Mouse (Mus musculus) spleen, adult 2 months (tissue): Measurements from ENCODE around the gene Tnfrsf1a.

ENCODE experiments used
- CTCF ChIP-seq: fragments of 200-500 bp; IDR thresholded peaks from 2 replicates; pipeline ENCODE4 v1.5.1; 2011; ENCODE audit warnings: mild to moderate bottlenecking, inconsistent platforms; ENCODE audit not compliant: insufficient read depth, insufficient read length, insufficient replicate concordance; ENCODE audit errors: extremely low read depth
- POLR2A ChIP-seq: fragments of 200-500 bp; IDR thresholded peaks from 2 replicates; pipeline ENCODE4 v1.6.1; 2011; ENCODE audit warnings: low read depth, low read length, inconsistent platforms

GRCm38 (mm10) chr6:125313546-125314230 is 35.5 kb upstream of the Tnfrsf1a start, which contains the start of gene Ltbr:
- TF ChIP-seq CTCF: no peak
- no peak for TF ChIP-seq POLR2A
